Mouse (Mus musculus): ENCODE measurements at regions not wholly inside any gene's neighbourhood (a gene's known extent, or its start where the extent isn't known, plus 50 kb on each side); places are given as distances from the start of the nearest gene placed in this dataset.

DNA sequence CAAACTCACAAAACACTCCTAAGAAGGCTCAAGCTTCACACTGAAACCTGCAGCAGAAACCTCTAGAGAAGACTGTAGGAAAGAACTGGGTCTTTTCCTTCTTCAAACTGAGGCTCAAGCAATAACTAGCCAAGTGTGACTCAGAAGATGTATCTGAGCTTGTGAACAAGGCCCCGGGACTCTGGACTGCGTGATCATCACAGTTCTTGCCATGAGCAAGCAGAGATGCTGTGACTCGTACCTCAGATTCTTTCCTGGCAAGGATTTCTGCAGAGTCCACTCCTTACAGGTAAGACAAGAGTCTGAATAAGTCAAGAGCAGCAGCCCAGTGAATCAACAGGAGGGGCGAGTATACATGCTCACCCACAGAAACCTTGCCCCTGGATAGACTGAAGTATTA is 250.5 kb upstream of the Gm26657 start:
- no peak for DNase-seq (ENCODE audit: low spot score in 2 of 2)

GRCm38 (mm10) chr4:56483708-56484107 is 256.2 kb upstream of the Gm26657 start:
- no peak for DNase-seq (ENCODE audit: low spot score in 2 of 2)

GRCm38 (mm10) chr4:56456788-56457187 is 283.1 kb upstream of the Gm26657 start:
- no peak for DNase-seq (ENCODE audit: low spot score in 2 of 2)

- DNase-seq (ENCODE audit: low spot score in 2 of 2) = no peak
These were observed 318.3 kb upstream of the Gm26657 start for GRCm38 (mm10) chr4:56421575-56421974.

GRCm38 (mm10) chr4:56419122-56419913 is 320.6 kb upstream of the Gm26657 start:
- DNase-seq (ENCODE audit: low spot score in 2 of 2) = no peak

DNA sequence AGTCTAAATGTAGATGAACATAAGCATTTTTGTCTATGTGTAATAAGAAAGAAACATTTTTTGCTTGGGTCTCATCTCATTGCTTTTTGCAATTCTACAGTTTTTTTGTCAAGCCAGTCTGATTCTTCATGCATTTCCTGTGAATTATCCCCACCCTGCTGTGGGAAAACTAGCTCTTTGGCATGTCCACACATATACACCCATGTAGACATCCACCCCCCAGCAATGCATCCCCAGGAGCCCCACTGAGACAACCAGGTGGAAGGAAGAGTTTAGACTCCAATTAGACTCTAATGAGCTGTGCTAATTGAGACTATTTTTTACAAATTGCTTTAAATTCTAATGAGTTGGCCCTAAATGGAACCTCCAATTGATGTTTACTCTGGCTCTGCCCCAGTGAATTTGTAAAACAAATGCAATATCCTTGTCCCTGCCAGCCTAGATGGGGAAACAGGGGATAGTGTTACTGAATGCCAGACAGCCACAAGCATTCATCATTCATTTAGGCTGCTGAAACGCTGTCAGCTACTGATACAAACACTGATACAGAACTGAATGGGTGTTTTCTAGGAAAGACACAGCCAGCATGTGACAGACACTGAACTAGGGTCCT is 328.7 kb upstream of the Gm26657 start:
- no peak for DNase-seq (ENCODE audit: low spot score in 2 of 2)

DNA sequence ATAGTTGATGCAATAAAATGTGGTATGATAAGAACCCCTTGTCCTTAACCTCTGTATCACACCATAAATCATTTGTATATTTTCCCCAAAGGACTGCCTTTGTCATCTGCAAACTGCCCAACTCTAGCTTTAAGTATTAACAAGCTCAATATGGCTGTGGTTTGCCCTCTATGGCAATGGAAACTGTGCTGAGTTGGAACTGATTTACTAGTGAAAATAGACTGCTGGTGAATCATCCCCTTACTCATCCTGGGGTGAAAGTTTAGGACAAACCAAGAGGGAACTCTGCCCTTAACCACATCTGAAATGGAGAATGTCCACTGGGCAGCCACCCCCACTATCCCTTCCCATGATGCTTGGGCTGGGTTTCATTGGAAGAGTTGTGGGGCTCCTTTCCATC is 346.1 kb upstream of the Gm26657 start:
- DNase-seq (ENCODE audit: low spot score in 2 of 2) = no peak

DNA sequence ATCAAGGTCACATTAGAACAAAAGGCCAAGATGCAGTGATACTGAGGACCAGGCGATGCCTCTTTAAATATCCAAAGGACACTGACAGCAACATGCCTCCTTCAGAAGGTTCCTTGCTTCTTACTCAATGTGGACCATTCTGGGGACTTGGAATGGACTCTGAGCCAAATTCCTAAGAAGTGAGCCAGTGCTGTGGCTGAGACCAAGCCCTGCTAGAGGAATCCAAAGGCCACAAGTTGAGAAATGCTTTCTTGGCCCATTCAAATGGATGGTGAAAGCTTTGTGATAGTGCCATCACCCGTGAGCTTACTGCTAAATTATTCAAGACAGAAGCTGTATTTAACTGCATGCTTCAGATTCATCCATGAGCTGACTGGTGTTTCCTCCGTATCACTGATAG is 352.8 kb upstream of the Gm26657 start:
- no peak for DNase-seq (ENCODE audit: low spot score in 2 of 2)

DNA sequence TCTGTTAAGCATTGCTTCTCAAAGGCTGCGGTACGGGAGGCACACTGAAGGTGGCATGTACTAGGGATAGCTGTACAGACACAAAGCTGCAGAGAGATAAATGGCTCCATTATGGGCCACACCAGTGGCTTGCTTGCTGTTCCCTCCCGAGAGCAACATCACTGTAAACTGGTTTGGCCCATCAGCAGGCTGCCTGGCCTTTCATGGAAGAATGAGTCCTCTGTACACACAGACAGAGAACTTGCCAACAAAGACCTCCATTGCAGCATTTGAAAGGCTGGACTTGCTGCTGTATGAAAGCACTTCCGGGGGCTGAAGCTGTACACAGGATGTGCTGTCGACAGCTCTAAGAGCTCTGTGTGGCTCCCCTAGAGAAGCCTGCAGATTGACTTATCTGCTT is 364.1 kb upstream of the Gm26657 start:
- DNase-seq (ENCODE audit: low spot score in 2 of 2) = no peak

DNA sequence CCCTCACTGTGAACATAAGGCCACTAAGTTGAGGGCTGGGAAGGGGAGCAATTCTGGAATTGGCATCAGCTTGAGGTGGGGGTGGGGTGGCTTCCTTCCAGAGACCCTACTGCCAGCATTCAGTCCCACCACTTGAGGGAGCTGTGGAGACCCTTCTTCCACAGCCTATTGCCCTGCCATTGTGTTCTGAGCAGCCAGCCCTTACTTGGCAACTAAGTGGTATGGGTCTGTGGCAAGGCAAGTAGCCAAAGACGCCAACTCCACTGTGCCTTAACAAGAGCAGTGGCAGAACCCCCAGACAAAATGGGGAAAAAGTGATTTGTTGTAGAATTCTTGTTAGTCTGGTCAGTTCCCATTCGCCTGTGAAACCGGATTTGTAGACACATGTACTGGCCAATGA is 365.4 kb upstream of the Gm26657 start:
- DNase-seq (ENCODE audit: low spot score in 2 of 2) = no peak

DNA sequence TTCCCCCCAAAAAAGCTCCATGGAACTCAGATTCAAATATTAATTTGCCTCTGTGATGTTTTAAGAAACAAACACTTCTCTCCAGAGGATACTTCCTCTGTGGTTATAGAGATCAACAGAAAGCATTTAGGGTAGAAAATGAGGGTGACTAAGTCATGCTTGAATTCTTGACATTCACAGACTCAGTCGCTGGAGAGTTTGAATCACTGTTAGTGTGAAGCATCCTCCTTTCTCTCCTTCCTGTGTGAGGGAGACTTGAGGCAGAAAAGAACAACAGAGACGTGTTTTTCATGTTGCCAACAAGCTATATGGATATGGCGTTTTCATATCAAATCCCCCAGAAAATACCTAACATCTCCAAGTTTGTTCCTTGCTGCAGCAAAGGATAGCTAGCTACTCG is 366.1 kb upstream of the Gm26657 start:
- DNase-seq (ENCODE audit: low spot score in 2 of 2) = no peak

DNA sequence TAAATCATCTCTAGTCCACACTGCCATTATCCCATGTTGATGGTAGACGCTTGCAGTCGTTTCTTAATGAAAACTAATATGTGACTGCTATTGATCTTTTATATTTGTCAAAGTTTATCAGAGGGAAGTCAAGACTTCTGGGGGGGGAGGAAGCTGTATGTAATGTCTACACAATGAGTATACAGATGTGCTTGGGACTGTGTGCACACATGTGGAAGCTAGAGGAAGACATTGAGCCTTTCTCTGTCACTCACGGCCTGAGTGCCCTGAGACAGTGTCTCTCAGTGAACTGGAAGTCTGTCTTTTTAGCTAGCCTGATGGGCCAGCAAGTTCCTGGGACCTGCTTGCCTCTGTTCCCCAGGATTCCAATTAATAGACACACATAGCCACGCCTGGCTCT is 366.7 kb upstream of the Gm26657 start:
- DNase-seq (ENCODE audit: low spot score in 2 of 2) = no peak

- no peak for DNase-seq (ENCODE audit: low spot score in 2 of 2)
These were observed 367.2 kb upstream of the Gm26657 start for GRCm38 (mm10) chr4:56372711-56373110.

- DNase-seq (ENCODE audit: low spot score in 2 of 2) = no peak
These were observed 375.3 kb upstream of the Gm26657 start for GRCm38 (mm10) chr4:56364594-56364993.

DNA sequence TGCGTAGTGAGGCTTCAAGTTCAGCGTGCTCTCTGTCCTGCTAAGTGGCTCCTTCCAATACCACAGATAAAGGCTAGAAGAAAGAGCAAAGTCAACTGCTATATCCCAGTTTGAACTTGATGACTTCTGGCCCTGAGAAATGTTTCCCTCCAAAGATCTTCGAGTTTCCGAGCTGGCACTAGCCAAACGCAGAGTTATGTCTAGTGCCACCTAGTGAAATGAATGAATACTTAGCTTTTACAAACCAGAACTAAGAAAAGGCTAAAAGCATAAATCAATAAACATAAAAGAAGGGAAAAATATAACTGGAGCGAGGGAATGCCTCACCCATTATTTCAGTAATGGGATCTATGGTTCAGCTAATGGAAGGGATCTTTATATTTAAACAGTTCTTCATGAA is 377.7 kb upstream of the Gm26657 start:
- no peak for DNase-seq (ENCODE audit: low spot score in 2 of 2)

- DNase-seq (ENCODE audit: low spot score in 2 of 2) = no peak
These were observed 390.7 kb upstream of the Gm26657 start for GRCm38 (mm10) chr4:56349216-56349615.

DNA sequence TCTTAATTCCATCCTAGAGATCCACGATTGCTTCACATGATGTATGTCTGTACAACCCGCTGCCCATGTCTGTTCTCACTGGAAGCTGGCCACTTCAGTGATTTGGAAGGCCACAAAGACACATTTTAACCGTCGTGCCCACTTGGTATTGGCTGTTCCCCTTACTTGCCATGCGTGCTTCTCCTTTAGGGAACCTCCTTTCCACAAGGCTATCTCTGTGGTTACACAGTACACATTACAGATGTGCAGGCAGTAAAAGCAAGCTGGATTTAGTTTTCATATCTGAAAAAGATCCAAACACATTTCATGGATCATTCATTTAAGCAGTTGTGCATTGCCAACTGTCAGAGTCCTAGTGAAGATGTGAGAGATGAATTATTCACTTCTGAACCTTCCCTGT is 414.7 kb upstream of the Gm26657 start:
- no peak for DNase-seq (ENCODE audit: low spot score in 2 of 2)

GRCm38 (mm10) chr4:56319134-56319533 is 420.7 kb upstream of the Gm26657 start:
- DNase-seq (ENCODE audit: low spot score in 2 of 2) = no peak

DNA sequence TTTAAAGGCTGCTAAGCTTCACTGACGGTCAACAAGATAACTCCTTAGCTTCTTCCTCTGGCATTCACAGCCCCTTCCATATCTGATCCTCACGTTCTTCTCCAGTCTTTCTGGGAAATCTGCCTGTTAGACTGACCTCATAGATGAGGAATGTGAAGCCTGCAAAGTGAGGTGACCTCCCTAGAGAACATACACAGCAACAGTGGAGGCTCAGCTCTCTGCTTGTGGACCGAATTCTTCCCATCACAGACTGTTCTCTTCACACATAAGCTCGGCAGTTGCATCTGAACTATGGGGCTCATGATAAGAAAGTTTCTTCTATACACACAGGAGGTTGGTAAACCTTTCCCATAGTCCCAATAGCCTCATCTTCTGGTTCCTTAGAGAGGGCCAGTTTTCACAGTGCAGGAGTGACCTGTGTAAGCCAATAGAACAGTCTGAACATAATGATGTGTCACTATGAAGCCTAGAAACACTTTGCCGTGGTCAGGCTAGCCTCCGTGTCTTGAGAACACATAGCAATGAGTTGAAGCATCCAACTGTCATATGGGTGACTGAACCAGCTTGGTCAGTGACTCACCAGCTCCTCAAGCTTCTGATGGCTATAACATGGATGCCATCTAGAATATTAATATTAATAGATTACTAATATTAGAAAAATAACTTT is 434.1 kb upstream of the Gm26657 start:
- DNase-seq (ENCODE audit: low spot score in 2 of 2) = no peak

- DNase-seq (ENCODE audit: low spot score in 2 of 2) = no peak
These were observed 435.6 kb upstream of the Gm26657 start for GRCm38 (mm10) chr4:56304275-56304674.

DNA sequence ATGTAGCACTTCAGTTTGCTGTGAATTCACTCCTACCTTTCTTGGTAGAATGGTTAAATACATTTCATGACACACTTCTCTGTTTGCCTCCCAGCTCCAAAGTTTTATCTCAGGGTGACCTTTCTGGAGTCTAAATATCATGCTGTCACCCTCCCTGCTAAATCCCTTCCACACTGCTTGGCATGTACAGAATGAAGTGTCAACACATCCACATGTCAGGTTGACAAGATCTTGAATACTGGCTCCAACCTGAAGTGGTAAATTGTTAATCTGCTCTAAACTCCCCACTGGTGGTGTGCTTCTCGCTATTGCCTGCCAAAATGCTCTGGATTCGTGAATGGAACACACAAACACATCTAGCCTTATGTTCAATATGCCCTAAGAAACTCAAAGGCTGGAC is 451.9 kb upstream of the Gm26657 start:
- DNase-seq (ENCODE audit: low spot score in 2 of 2) = no peak

GRCm38 (mm10) chr4:56284490-56284889 is 455.4 kb upstream of the Gm26657 start:
- no peak for DNase-seq (ENCODE audit: low spot score in 2 of 2)

- DNase-seq (ENCODE audit: low spot score in 2 of 2) = no peak
These were observed 464.0 kb upstream of the Gm26657 start for GRCm38 (mm10) chr4:56275836-56276235.
